Mouse (Mus musculus) left cerebral cortex, adult 2 months (tissue): Measurements from ENCODE around the gene Slain2. TPM values are rescaled to one million over a fixed set of nuclear protein-coding genes. Genes with fewer than 3 reads are reported as not detected.
A peak's percentile ranks its signal among the peaks of the same experiment; 100 is the strongest.
"Not testable (repeated sequence)": the region's sequence is repeated elsewhere in the genome, so short reads cannot be mapped to it uniquely, and the experiment has no call there.

Source experiments
- DNase-seq, 2 experiments: peaks; one replicate each; pipeline ENCODE4 v3.0.0; 2021 to 2022; ENCODE audit warnings: low spot score in 2 of 2, mixed read lengths in 1 of 2; ENCODE audit errors: extremely low spot score in 1 of 2
- H3K27ac ChIP-seq: fragments of 200-600 bp; 2 replicates; pipeline ENCODE4 v1.8.1; 2022
- H3K4me3 ChIP-seq: fragments of 200-600 bp; 2 replicates; pipeline ENCODE4 v1.8.1; 2022
- CTCF ChIP-seq: fragments of 200-600 bp; IDR thresholded peaks from 2 replicates; pipeline ENCODE4 v1.8.1; 2022; ENCODE audit warnings: antibody characterized with exemption, mild to moderate bottlenecking, moderate library complexity
- intact Hi-C: fragments of 180-260 bp; cut with DNase I; formaldehyde crosslinking; loops from one replicate; pipeline ENCODE4 v1.15.1; 2025
- total RNA-seq, 2 experiments: library from RNA; stranded (reverse); gene quantifications; 2 replicates each; pipeline ENCODE4 v1.2.3; 2021

The Slain2 gene
- total RNA-seq, 2 experiments from 2014 or later = 27.6 to 29.4 TPM

DNA sequence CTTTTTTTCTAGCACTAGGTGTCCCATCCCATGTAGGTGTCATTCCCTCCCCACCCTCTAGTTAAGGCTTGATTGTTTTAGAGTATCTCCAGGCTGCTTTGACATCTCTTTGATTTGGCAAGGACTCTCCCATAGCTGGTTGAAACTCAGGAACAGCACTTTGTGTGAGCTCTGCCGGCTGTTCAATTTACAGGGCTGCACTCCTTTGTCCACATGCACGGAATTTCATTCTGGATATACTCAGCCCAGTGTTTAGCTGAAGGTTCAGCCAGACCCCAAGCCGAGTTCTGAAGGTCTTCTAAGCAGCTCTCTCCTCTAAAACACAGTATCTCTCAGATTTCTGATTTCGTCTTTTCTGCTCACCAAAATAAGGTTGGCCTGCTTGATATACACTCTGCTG is 58.3 kb downstream of the Slain2 start:
- no peak for DNase-seq
- no peak overlapping the region for H3K27ac ChIP-seq
- no peak for TF ChIP-seq CTCF
- intact Hi-C loops = loop anchor here (10.0 kb wide), 1 partner anchor 332 kb away; no protein-coding TSS in a partner anchor
- H3K4me3 ChIP-seq = no peak overlapping the region

DNA sequence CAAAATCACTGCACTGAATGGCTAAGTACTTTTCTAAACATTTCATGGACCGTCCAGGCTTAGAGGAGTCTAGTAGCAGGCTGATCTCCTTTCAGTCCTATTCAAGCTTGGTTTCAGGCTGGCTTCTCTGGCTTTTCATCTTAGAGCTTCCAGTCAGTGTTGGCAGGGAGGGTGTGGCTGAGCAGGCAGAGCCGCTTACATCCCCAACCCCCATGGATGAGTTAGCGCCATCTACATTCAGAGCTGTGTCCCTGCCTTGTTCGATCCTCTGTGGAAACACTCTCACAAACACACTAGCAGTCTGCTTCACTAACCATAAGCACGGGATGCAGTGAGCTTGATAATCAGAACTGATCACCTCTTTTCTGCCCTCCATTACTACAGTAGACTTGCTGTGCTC is 58.8 kb downstream of the Slain2 start:
- no peak for DNase-seq
- Histone ChIP-seq H3K27ac (no peak overlapping the region), H3K4me3 (no peak overlapping the region)
- TF ChIP-seq CTCF = peak; percentile 5
- intact Hi-C loops = loop anchor here (10.0 kb wide), 1 partner anchor 332 kb away; no protein-coding TSS in a partner anchor

DNA sequence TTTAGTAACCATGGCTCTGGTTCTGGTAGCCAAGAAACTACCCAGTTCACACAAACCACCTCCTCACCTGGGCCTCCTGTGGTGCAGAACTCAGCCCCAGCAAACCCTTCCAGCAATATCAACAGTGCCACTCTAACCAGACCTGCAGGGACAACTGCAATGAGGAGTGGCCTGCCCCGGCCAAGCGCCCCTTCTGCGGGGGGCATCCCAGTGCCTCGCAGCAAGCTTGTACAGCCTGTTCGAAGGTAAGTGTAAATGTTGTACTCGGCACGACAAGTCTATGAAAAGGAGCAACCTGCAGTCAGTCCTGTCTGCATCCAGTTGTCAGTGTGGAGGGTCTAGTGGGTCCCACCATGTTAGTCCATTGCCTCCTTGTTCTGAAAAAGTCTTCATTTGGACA is 60.5 kb downstream of the Slain2 start, which contains the start of gene Gm10135:
Gene Gm10135 (minus strand): TSS at position 101 of the 400 bp plus-strand sequence.
- no peak for DNase-seq
- intact Hi-C loops = loop anchor here (10.0 kb wide), 1 partner anchor 330 kb away; no protein-coding TSS in a partner anchor
- H3K27ac ChIP-seq = no peak within 1 kb of the TSS
- H3K4me3 ChIP-seq = no peak within 1 kb of the TSS
- TF ChIP-seq CTCF = no peak

DNA sequence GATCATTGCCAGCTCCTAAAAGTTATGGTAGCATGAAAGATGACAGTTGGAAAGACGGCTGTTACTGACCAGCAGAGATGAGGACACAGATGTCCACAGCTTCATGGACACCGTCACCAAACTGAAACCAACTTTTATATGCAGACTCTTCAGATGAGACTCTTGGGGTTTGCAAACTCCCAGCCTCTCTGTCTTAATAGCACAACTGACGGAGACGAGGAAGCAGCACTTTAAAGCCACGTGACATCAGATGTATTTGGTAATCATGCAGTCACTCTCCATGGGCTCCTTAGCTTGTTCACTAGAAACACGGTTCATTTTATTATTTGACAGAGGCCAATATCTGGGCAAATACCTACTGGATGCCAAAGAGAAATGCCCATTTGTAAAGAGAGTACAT is 61.9 kb downstream of the Slain2 start:
- intact Hi-C loops = loop anchor here (10.0 kb wide), 1 partner anchor 329 kb away; no protein-coding TSS in a partner anchor
- DNase-seq = no peak
- TF ChIP-seq CTCF = no peak
- Histone ChIP-seq H3K4me3 (no peak overlapping the region), H3K27ac (no peak overlapping the region)

DNA sequence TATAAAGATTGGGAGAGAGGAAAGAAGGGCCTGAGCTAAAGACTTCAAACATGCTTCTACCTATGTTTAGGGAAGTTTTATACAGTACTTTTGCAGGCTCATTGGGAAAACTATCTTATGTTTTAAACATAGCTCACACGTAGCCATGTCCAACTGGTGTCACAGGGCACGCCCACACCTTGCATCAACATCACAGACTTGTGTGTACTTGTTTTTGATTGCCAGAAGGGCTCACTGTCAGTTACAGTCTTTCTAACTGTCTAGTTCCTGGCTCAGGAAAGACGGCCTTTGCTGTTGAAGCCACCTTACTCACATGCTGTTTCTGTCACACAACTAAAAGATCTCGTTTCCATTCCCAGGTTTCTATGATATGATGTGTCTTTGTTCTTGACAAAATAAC is 62.4 kb downstream of the Slain2 start:
- intact Hi-C loops = loop anchor here (10.0 kb wide), 1 partner anchor 328 kb away; no protein-coding TSS in a partner anchor
- H3K4me3 ChIP-seq = no peak overlapping the region
- no peak overlapping the region for H3K27ac ChIP-seq
- DNase-seq = no peak
- TF ChIP-seq CTCF = no peak

DNA sequence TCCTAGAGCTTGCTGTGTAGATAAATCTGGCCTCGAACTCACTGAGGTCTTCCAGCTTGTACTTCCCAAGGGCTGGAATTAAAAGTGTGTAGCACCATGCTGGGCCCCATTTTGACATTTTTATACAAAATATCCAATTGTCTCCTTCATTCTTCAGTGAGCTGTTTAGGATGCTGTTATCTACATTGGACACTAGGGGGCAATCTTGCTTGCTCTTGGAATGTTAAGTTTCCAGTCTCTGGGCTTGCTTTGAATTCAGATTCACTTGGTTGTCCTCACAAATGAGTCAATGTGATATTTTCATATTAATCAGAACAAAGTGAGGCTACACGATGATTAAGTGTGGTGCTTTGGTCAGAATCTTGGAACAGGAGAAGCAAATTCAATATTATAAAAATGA is 70.0 kb downstream of the Slain2 start:
- Histone ChIP-seq H3K27ac (no peak overlapping the region), H3K4me3 (no peak overlapping the region)
- TF ChIP-seq CTCF = peak; percentile 88
- intact Hi-C loops = loop anchor here (1.0 to 2.0 kb wide), 2 partner anchors 87 to 399 kb away; no protein-coding TSS in a partner anchor
- no peak for DNase-seq

DNA sequence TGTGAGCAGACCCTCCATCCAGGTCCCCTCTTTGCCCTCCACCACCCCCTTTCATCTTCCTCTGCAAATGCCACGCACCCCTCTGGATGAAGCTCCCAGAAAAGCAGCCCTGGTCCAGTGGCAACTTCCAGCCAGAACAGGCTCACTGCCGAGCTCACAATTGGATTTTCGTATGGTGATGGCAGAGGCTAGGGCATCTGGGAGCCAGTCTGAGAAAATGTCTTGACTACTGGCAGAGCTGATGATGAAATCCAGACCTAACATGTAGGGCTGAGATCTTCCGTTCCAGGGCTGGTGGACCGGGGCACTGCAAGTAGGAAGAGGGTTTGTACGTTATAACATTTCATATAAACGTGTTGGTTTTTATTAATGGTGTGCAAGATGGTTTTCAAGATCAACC is 73.7 kb downstream of the Slain2 start:
- no peak overlapping the region for H3K4me3 ChIP-seq
- DNase-seq = no peak
- no peak overlapping the region for H3K27ac ChIP-seq
- intact Hi-C loops = no loop called here
- no peak for TF ChIP-seq CTCF

DNA sequence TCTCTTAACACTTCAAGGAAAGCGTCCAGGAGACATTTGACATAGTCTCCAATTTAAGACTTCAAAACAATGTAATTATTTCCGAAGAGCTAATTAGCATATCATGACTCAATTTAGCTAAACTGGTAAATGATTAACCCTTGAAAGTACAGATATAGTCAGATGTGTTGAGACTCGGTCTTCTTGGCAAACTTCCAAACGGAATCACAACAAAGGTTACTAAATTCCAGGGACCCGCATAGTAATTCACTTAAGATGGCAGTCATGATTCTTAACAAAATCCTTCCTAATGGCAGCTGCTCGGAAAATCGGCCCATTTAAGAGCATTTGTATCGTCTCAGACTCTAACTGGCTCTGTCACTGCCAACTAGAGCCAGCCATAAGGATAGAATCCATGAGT is 75.7 kb downstream of the Slain2 start:
- no peak overlapping the region for H3K4me3 ChIP-seq
- intact Hi-C loops = no loop called here
- no peak for DNase-seq
- H3K27ac ChIP-seq = no peak overlapping the region
- TF ChIP-seq CTCF = no peak

DNA sequence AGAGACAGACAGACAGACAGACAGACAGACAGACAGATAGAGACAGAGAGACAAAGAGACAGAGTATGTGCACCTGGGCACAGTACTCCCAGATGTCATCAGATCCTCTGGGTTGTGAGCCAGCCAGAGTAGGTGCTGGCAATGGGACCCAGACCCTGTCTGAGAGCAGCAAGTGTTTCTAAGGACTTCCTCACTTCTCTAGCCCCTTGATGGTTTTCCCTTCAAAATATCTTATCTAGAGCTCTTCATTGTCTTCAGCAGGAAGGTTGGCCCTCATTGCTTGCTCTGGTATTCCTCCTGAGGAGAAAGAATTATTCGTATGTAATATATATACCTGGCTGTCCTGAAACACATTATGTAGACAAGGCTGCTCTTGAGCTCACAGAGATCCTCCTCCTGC is 78.4 kb downstream of the Slain2 start:
- Histone ChIP-seq H3K4me3 (no peak overlapping the region), H3K27ac (no peak overlapping the region)
- intact Hi-C loops = no loop called here
- no peak for DNase-seq
- no peak for TF ChIP-seq CTCF

DNA sequence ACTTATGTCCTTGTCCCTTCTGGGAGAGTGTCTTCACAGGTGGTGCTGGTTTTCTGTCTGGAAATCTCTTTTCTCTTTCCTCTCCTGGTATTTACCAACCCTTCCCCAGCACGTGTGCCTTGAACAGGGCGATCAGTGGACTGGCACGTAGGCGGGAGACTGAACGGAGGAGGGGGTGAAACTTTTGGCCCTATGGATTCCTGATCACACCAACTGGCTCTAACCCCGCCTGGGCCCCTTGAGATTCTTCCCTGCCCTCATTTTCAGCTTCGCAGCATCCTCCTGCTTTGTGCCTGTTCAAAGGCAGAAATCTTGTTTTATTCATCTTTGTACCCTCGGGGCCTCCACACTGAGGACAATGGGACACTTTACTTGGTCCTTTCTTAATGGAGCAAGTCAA is 80.3 kb downstream of the Slain2 start:
- TF ChIP-seq CTCF = no peak
- intact Hi-C loops = no loop called here

DNA sequence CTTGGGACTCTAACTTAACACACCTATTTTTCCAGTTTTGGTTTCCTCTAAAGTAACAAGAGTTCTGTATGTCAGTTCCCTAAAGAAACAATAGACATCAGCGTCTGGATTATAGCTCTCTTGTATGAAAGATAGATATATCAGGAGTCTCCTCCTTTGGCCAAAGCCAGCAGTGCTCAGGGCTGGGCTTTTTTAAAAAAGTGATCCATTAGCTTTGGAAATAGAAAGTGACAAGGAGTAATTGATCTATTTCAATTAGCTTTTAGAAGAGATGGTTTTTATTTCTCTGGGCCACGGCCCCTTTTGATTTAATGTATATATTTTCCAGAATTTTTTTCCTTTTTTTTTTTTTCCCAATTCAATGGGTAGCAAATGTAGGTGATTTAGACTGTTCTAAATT is 80.8 kb downstream of the Slain2 start:
- TF ChIP-seq CTCF = no peak
- no peak for DNase-seq
- Histone ChIP-seq H3K4me3 (no peak overlapping the region), H3K27ac (no peak overlapping the region)
- intact Hi-C loops = no loop called here

More for the DNA sequence above, 80.3 kb downstream of the Slain2 start:
- no peak for DNase-seq
- no peak overlapping the region for H3K4me3 ChIP-seq
- no peak overlapping the region for H3K27ac ChIP-seq

DNA sequence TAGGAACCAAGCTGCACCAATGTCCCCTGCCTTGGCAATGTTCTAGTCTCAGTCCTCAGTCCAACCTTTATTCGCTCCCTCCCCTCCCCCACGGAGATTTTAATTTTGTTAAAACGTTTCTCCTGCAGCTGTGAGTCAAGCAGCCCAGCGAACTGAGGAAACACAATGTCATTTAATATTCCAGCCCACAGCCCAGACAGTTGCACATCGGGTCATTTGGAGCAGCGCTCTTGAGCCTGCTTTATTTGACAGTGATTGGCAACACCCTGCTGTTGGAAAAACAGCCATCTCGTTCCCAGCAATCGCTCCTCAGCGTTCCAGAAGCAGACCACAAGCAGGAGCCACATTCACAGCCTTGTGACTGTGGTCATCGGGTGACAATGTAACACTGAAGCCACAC is 81.3 kb downstream of the Slain2 start:
- intact Hi-C loops = no loop called here
- Histone ChIP-seq H3K27ac (no peak overlapping the region), H3K4me3 (no peak overlapping the region)
- DNase-seq = no peak
- no peak for TF ChIP-seq CTCF

DNA sequence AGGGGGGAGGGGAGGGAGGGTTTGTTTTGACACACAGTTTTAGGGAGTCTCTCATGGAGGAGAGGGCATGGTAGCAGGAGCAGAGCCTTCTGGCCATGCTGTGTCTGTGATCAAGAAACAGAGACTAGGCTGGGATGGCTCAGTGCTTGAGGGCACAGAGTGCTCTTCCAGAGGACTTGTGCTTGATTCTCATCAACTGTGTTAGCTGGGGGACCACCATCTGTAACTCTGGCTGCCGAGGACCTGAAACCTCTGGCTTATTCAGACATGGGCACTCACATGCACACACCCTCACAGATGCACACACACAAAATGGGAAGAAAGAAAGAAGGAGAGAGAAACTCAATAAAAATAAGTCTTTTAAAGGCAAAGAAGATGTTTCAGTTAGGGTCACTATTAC is 84.4 kb downstream of the Slain2 start:
- intact Hi-C loops, DNase-seq: not testable (repeated sequence)

DNA sequence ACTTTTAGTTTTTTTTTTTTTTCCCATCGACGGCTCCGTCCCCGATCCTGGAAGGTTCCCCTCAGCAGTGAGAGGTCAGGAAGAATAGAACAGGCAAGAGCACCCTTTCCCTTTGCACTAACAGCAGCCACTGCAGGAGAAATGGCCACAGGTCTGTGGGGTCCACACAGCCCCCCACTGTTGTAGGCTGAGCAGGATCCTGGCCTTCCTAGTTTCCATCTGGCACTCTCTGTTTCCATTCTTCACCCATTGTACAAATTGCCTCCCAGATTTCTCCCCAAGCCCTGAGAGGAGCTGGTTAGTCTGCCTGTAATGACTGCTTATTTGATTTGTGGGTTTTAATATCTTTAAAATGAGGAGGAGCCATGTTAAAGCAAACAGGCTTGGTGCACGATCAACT is 89.9 kb downstream of the Slain2 start:
- Histone ChIP-seq H3K27ac (no peak overlapping the region), H3K4me3 (no peak overlapping the region)
- DNase-seq = no peak
- intact Hi-C loops = no loop called here
- TF ChIP-seq CTCF = no peak

More for the DNA sequence above, 84.4 kb downstream of the Slain2 start:
- not testable (repeated sequence) for H3K27ac ChIP-seq, H3K4me3 ChIP-seq
